Mouse (Mus musculus) MEL (cell line): ENCODE measurements at regions not wholly inside any gene's neighbourhood (a gene's known extent, or its start where the extent isn't known, plus 50 kb on each side); places are given as distances from the start of the nearest gene placed in this dataset.

Experiments
- DNase-seq: peaks from one replicate; pipeline ENCODE4 v3.0.0; 2011; ENCODE audit warnings: low read depth, low spot score
- H3K27ac ChIP-seq: 2 replicates; pipeline ENCODE4 v1.5.1; 2012; ENCODE audit warnings: low read depth, mild to moderate bottlenecking, control low read depth, low read length, moderate library complexity; ENCODE audit not compliant: control insufficient read depth
- H3K27me3 ChIP-seq, 2 experiments: fragments of 150-350 bp in 1 of 2; sonication (generic) in 1 of 2; 2 replicates each; pipeline ENCODE4 v1.6.1; 2012; ENCODE audit warnings: low read length in 2 of 2, mild to moderate bottlenecking in 2 of 2, improper control_type of control experiment in 1 of 2, moderate library complexity in 1 of 2; ENCODE audit not compliant: insufficient read depth in 2 of 2, control insufficient read depth in 1 of 2
- H3K36me3 ChIP-seq, 2 experiments: 2 replicates each; pipeline ENCODE4 v1.6.1; 2012 to 2014; ENCODE audit warnings: low read length in 2 of 2, improper control_type of control experiment in 1 of 2, inconsistent platforms in 1 of 2, mild to moderate bottlenecking in 1 of 2; ENCODE audit not compliant: insufficient read depth in 2 of 2, control insufficient read depth in 1 of 2
- H3K4me1 ChIP-seq, 2 experiments: fragments of 150-350 bp in 1 of 2; sonication (generic) in 1 of 2; 2 replicates each; pipeline ENCODE4 v1.6.1; 2012; ENCODE audit warnings: low read length in 2 of 2, improper control_type of control experiment in 1 of 2, mild to moderate bottlenecking in 1 of 2; ENCODE audit not compliant: insufficient read depth in 2 of 2, control insufficient read depth in 1 of 2
- H3K4me3 ChIP-seq, 2 experiments: fragments of 150-350 bp in 1 of 2; sonication (generic) in 1 of 2; 2 replicates each; pipeline ENCODE4 v1.5.1; 2012; ENCODE audit warnings: low read depth in 2 of 2, low read length in 2 of 2, mild to moderate bottlenecking in 2 of 2, moderate library complexity in 2 of 2, control low read depth in 1 of 2, improper control_type of control experiment in 1 of 2; ENCODE audit not compliant: control insufficient read depth in 1 of 2, insufficient read depth in 1 of 2
- H3K79me2 ChIP-seq: 2 replicates; pipeline ENCODE4 v1.6.1; 2012; ENCODE audit warnings: mild to moderate bottlenecking, low read length, moderate library complexity; ENCODE audit not compliant: control insufficient read depth, poor library complexity, insufficient read depth
- H3K9ac ChIP-seq: 2 replicates; pipeline ENCODE4 v1.6.1; 2012; ENCODE audit warnings: low read depth, mild to moderate bottlenecking, control low read depth, low read length, moderate library complexity; ENCODE audit not compliant: control insufficient read depth, poor library complexity, severe bottlenecking
- H3K9me3 ChIP-seq: fragments of 150-350 bp; sonication (generic); replicated peaks from 2 replicates; pipeline ENCODE4 v1.6.1; 2012; ENCODE audit warnings: mild to moderate bottlenecking, low read length, improper control_type of control experiment, moderate library complexity; ENCODE audit not compliant: insufficient read depth
- BHLHE40 ChIP-seq: IDR thresholded peaks from 2 replicates; pipeline ENCODE4 v1.6.1; 2012; ENCODE audit warnings: low read depth, mild to moderate bottlenecking, inconsistent platforms, low read length, improper control_type of control experiment, borderline replicate concordance
- E2F4 ChIP-seq: IDR thresholded peaks from 2 replicates; pipeline ENCODE4 v1.6.1; 2011; ENCODE audit warnings: low read depth, low read length, improper control_type of control experiment, borderline replicate concordance
- EP300 ChIP-seq, 2 experiments: IDR thresholded peaks; 2 replicates each; pipeline ENCODE4 v1.6.1; 2011; ENCODE audit warnings: improper control_type of control experiment in 2 of 2, low read length in 2 of 2, low read depth in 1 of 2, mild to moderate bottlenecking in 1 of 2
- GABPA ChIP-seq: IDR thresholded peaks from 2 replicates; pipeline ENCODE4 v1.6.1; 2012; ENCODE audit warnings: low read depth, mild to moderate bottlenecking, inconsistent platforms, low read length, improper control_type of control experiment, moderate library complexity
- GATA1 ChIP-seq: IDR thresholded peaks from 2 replicates; pipeline ENCODE4 v1.6.1; 2011; ENCODE audit warnings: low read depth, low read length, improper control_type of control experiment
- JUND ChIP-seq: IDR thresholded peaks from 2 replicates; pipeline ENCODE4 v1.6.1; 2011; ENCODE audit warnings: low read depth, mild to moderate bottlenecking, improper control_type of control experiment, low read length
- KAT2A ChIP-seq: conservative IDR thresholded peaks from 2 replicates; pipeline ENCODE4 v1.6.1; 2012; ENCODE audit warnings: low read depth, low read length, improper control_type of control experiment, inconsistent platforms
- MAFK ChIP-seq: IDR thresholded peaks from 2 replicates; pipeline ENCODE4 v1.6.1; 2011; ENCODE audit warnings: low read depth, mild to moderate bottlenecking, low read length, improper control_type of control experiment, borderline replicate concordance
- MAX ChIP-seq: IDR thresholded peaks from 2 replicates; pipeline ENCODE4 v1.6.1; 2011; ENCODE audit warnings: low read length, improper control_type of control experiment
- NELFE ChIP-seq: IDR thresholded peaks from 2 replicates; pipeline ENCODE4 v1.6.1; 2011; ENCODE audit warnings: low read depth, low read length, improper control_type of control experiment
- POLR2A ChIP-seq, 2 experiments: IDR thresholded peaks; 2 replicates each; pipeline ENCODE4 v1.6.1; 2011 to 2012; ENCODE audit warnings: low read length in 2 of 2, mild to moderate bottlenecking in 2 of 2, control low read depth in 1 of 2, improper control_type of control experiment in 1 of 2, low read depth in 1 of 2, moderate library complexity in 1 of 2; ENCODE audit not compliant: control insufficient read depth in 1 of 2, insufficient read depth in 1 of 2, poor library complexity in 1 of 2
- POLR2AphosphoS2 ChIP-seq: IDR thresholded peaks from 2 replicates; pipeline ENCODE4 v1.6.1; 2011; ENCODE audit warnings: low read length, improper control_type of control experiment
- SIN3A ChIP-seq: IDR thresholded peaks from 2 replicates; pipeline ENCODE4 v1.6.1; 2012; ENCODE audit warnings: low read length, improper control_type of control experiment, inconsistent platforms
- TAL1 ChIP-seq: IDR thresholded peaks from 2 replicates; pipeline ENCODE4 v1.6.1; 2012; ENCODE audit warnings: mild to moderate bottlenecking, inconsistent platforms, low read length, moderate library complexity, mixed read lengths
- TCF12 ChIP-seq: IDR thresholded peaks from 2 replicates; pipeline ENCODE4 v1.6.1; 2014; ENCODE audit warnings: low read depth, mild to moderate bottlenecking, inconsistent platforms, low read length, improper control_type of control experiment, moderate library complexity
- UBTF ChIP-seq: IDR thresholded peaks from 2 replicates; pipeline ENCODE4 v1.6.1; 2012; ENCODE audit warnings: low read depth, mild to moderate bottlenecking, inconsistent platforms, low read length, improper control_type of control experiment, moderate library complexity, borderline replicate concordance; ENCODE audit not compliant: insufficient read depth
- USF2 ChIP-seq, 2 experiments: IDR thresholded peaks; 2 replicates each; pipeline ENCODE4 v1.6.1; 2011 to 2012; ENCODE audit warnings: improper control_type of control experiment in 2 of 2, low read length in 2 of 2, borderline replicate concordance in 1 of 2, inconsistent platforms in 1 of 2, low read depth in 1 of 2, mild to moderate bottlenecking in 1 of 2; ENCODE audit not compliant: insufficient read depth in 1 of 2
- ZKSCAN1 ChIP-seq: IDR thresholded peaks from 2 replicates; pipeline ENCODE4 v1.6.1; 2012; ENCODE audit warnings: low read depth, mild to moderate bottlenecking, inconsistent platforms, low read length, improper control_type of control experiment, moderate library complexity
- ZNF384 ChIP-seq: IDR thresholded peaks from 2 replicates; pipeline ENCODE4 v1.6.1; 2012; ENCODE audit warnings: low read depth, mild to moderate bottlenecking, inconsistent platforms, low read length, improper control_type of control experiment

- no peak for TF ChIP-seq TCF12
- no peak overlapping the region for H3K27ac ChIP-seq
- DNase-seq, result no peak
- H3K9me3 ChIP-seq, result no peaks in the 10 kb centered on the region
- no peaks in the 10 kb centered on the region for H3K4me1 ChIP-seq
- no peak overlapping the region for H3K4me3 ChIP-seq
- no peaks in the 10 kb centered on the region for H3K79me2 ChIP-seq
- H3K36me3 ChIP-seq, result no peaks in the 10 kb centered on the region
- no peak overlapping the region for H3K9ac ChIP-seq
- H3K27me3 ChIP-seq, result no peaks in the 10 kb centered on the region
Measured at GRCm38 (mm10) chr2:148605425-148605930, 66.9 kb upstream of the Nxt1 start.

GRCm38 (mm10) chr2:148603951-148604350 is 68.5 kb upstream of the Nxt1 start:
- no peaks in the 10 kb centered on the region for H3K36me3 ChIP-seq
- TF ChIP-seq MAX, result no peak
- no peak for TF ChIP-seq UBTF
- no peak for TF ChIP-seq GATA1
- TF ChIP-seq POLR2A (IDR thresholded peaks at IDR 0.05; ENCODE audit: control insufficient read depth in 1 of 2, insufficient read depth in 1 of 2, low read depth in 1 of 2, low read length in 2 of 2, poor library complexity in 1 of 2), result no peak
- no peak for TF ChIP-seq JUND
- TF ChIP-seq KAT2A, result no peak
- no peak for TF ChIP-seq E2F4
- TF ChIP-seq ZKSCAN1, result no peak
- TF ChIP-seq SIN3A, result no peak
- no peak for TF ChIP-seq GABPA
- no peak for TF ChIP-seq BHLHE40
- TF ChIP-seq USF2 (IDR thresholded peaks at IDR 0.05; ENCODE audit: borderline replicate concordance in 1 of 2, insufficient read depth in 1 of 2, low read depth in 1 of 2, low read length in 2 of 2), result no peak
- TF ChIP-seq TAL1, result no peak
- TF ChIP-seq ZNF384, result no peak
- no peaks in the 10 kb centered on the region for H3K27me3 ChIP-seq
- H3K9me3 ChIP-seq, result no peaks in the 10 kb centered on the region
- no peaks in the 10 kb centered on the region for H3K4me1 ChIP-seq
- no peak for DNase-seq
- no peaks in the 10 kb centered on the region for H3K79me2 ChIP-seq
- no peak overlapping the region for H3K9ac ChIP-seq
- no peak overlapping the region for H3K4me3 ChIP-seq
- H3K27ac ChIP-seq, result no peak overlapping the region

- H3K27me3 ChIP-seq, result no peaks in the 10 kb centered on the region
- no peaks in the 10 kb centered on the region for H3K4me1 ChIP-seq
- H3K27ac ChIP-seq, result no peak overlapping the region
- no peaks in the 10 kb centered on the region for H3K79me2 ChIP-seq
- DNase-seq, result no peak
- H3K9me3 ChIP-seq, result no peaks in the 10 kb centered on the region
- no peak overlapping the region for H3K9ac ChIP-seq
- H3K36me3 ChIP-seq, result no peaks in the 10 kb centered on the region
- no peak for TF ChIP-seq ZNF384
- no peak for TF ChIP-seq NELFE
- no peak for TF ChIP-seq BHLHE40
- no peak for TF ChIP-seq SIN3A
- no peak for TF ChIP-seq EP300 (IDR thresholded peaks at IDR 0.05; ENCODE audit: low read depth in 1 of 2, low read length in 2 of 2)
- TF ChIP-seq MAFK, result no peak
- no peak for TF ChIP-seq POLR2AphosphoS2
- TF ChIP-seq GATA1, result no peak
- TF ChIP-seq ZKSCAN1, result no peak
- H3K4me3 ChIP-seq, result no peak overlapping the region
Measured at GRCm38 (mm10) chr2:148603315-148603714, 69.1 kb upstream of the Nxt1 start.
